Comparison of ENCODE assay signal across 8 mouse cellular contexts in the genomic region with DNA sequence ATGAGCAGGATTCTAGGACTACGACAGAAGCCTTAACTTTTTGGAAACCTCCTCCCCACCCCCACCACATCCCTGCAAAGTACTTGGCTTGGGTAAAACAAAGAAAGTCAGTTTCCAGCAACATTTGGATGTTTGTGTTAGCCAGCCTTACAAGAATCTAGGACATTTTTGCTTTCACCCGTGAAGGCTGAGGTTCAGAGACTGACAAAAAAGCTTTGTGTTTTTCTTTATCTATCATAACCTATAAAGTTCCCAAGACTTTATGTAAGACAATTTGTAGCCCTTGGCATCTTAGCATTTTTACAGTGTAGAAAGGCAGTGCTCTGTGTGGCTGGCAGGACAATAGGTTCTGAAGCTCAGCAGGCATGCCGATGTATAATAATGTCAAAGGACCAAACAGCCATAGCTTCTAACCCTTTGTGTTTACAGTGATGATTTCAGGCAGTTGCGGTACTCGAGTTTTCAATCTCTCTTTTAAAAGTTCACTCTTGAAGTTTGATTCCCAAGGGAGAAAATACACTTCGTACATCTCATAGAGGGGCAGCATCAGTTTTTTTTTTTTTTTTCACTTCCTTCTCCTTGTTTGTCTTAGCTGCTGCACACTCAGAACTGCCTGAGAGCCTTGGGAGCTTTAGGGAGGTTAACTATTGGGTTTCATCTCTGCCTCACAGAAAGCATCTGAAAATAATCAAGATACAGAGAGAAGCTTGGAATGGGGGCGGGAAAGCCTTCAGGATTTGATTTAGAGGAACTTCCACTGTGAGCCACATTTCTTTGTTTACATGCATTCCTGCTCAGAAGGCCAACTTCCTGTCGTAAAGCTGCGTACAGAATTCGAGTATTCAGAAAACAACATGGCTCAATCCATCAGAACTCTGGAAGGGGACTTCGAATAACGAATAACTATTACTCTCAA.
A peak's percentile ranks its signal among the peaks of the same experiment; 100 is the strongest.
DNase-seq lines count a peak whose midpoint lies in the region; ATAC-seq and TF ChIP-seq lines count a peak whose summit lies in the region.

No protein-coding gene starts in this region.

- WGBS in forebrain, embryonic 10.5 days: 62% methylated on average over 12 of the region's 12 CpGs
- WGBS in forebrain, embryonic 14.5 days: 68% methylated on average over 12 of the region's 12 CpGs
- 39% methylated on average over 12 of the region's 12 CpGs for WGBS in hindbrain, embryonic 14.5 days
- WGBS in limb, embryonic 14.5 days: 12% methylated on average over 12 of the region's 12 CpGs

- no peaks in the 10 kb centered on the region for H3K36me3 ChIP-seq in forebrain, embryonic 10.5 days (replicated peaks)
- no peaks in the 10 kb centered on the region for H3K36me3 ChIP-seq in forebrain, embryonic 14.5 days (ENCODE audit: control insufficient read depth, insufficient read depth, low read length)
- H3K36me3 ChIP-seq in hindbrain, embryonic 14.5 days (replicated peaks; ENCODE audit: control insufficient read depth, insufficient read depth): no peaks in the 10 kb centered on the region
- H3K36me3 ChIP-seq in limb, embryonic 14.5 days (ENCODE audit: control insufficient read depth, insufficient read depth, low read length): no peaks in the 10 kb centered on the region

- H3K4me2 ChIP-seq in forebrain, embryonic 14.5 days (ENCODE audit: low read length): no peak overlapping the region
- H3K4me2 ChIP-seq in hindbrain, embryonic 14.5 days (replicated peaks): peak overlapping the region; percentile 15; the same call in 1 of the 2 replicates
- H3K4me2 ChIP-seq in limb, embryonic 14.5 days (replicated peaks; ENCODE audit: low read depth, low read length, severe bottlenecking): peak overlapping the region; percentile 30; the same call in 1 of the 2 replicates

- no peak overlapping the region for H3K4me3 ChIP-seq in forebrain, embryonic 10.5 days
- no peak overlapping the region for H3K4me3 ChIP-seq in forebrain, embryonic 14.5 days (ENCODE audit: low read depth, low read length)
- H3K4me3 ChIP-seq in hindbrain, embryonic 14.5 days (replicated peaks; ENCODE audit: low read length): no peak overlapping the region
- no peak overlapping the region for H3K4me3 ChIP-seq in limb, embryonic 14.5 days (replicated peaks; ENCODE audit: low read length)

- DNase-seq in forebrain, embryonic 10.5 days (ENCODE audit: extremely low spot score, low spot score): no peak
- no peak for DNase-seq in forebrain, embryonic 14.5 days (ENCODE audit: low spot score)
- peak; percentile 41 for DNase-seq in brain, embryonic 14.5 days (ENCODE audit: low read depth)
- no peak for DNase-seq in hindbrain, embryonic 14.5 days (ENCODE audit: low spot score)
- peak; percentile 92 for DNase-seq in limb, embryonic 14.5 days (ENCODE audit: low spot score)
- no peak for DNase-seq in cerebellum, postnatal 14 days
- no peak for DNase-seq in ovary, postnatal 10 days (ENCODE audit: low spot score)
- no peak for DNase-seq in frontal cortex, adult 2 months (ENCODE audit: extremely low spot score in 1 of 2, low spot score in 1 of 2)

- no peaks in the 10 kb centered on the region for H3K9me3 ChIP-seq in forebrain, embryonic 10.5 days
- H3K9me3 ChIP-seq in forebrain, embryonic 14.5 days (replicated peaks; ENCODE audit: control insufficient read depth, low read length): no peaks in the 10 kb centered on the region
- H3K9me3 ChIP-seq in hindbrain, embryonic 14.5 days (ENCODE audit: control insufficient read depth, low read length): no peaks in the 10 kb centered on the region
- H3K9me3 ChIP-seq in limb, embryonic 14.5 days (ENCODE audit: control insufficient read depth, low read length): no peaks in the 10 kb centered on the region

- H3K9ac ChIP-seq in forebrain, embryonic 14.5 days (ENCODE audit: low read length): no peak overlapping the region
- H3K9ac ChIP-seq in hindbrain, embryonic 14.5 days: no peak overlapping the region
- H3K9ac ChIP-seq in limb, embryonic 14.5 days (ENCODE audit: low read depth, low read length, severe bottlenecking): no peak overlapping the region

- TF ChIP-seq POLR2A in brain, embryonic 14.5 days (IDR thresholded peaks at IDR 0.05; ENCODE audit: borderline replicate concordance, extremely low read depth, insufficient read depth, insufficient read length, poor library complexity, severe bottlenecking): no peak
- TF ChIP-seq POLR2A in limb, embryonic 14.5 days (IDR thresholded peaks at IDR 0.05; ENCODE audit: borderline replicate concordance, extremely low read depth, insufficient read depth, insufficient read length): no peak

- no peaks in the 10 kb centered on the region for H3K27me3 ChIP-seq in forebrain, embryonic 10.5 days (ENCODE audit: poor library complexity, severe bottlenecking)
- H3K27me3 ChIP-seq in forebrain, embryonic 14.5 days (replicated peaks; ENCODE audit: control insufficient read depth, insufficient read depth, low read length): no peaks in the 10 kb centered on the region
- H3K27me3 ChIP-seq in hindbrain, embryonic 14.5 days (ENCODE audit: control insufficient read depth, insufficient read depth, low read length): no peaks in the 10 kb centered on the region
- H3K27me3 ChIP-seq in limb, embryonic 14.5 days (ENCODE audit: control insufficient read depth, insufficient read depth, low read length): no peaks in the 10 kb centered on the region

- H3K27ac ChIP-seq in forebrain, embryonic 10.5 days: peak overlapping the region; percentile 72
- H3K27ac ChIP-seq in forebrain, embryonic 14.5 days (ENCODE audit: low read depth, low read length): no peak overlapping the region
- H3K27ac ChIP-seq in hindbrain, embryonic 14.5 days: peak overlapping the region; percentile 47
- H3K27ac ChIP-seq in limb, embryonic 14.5 days (replicated peaks; ENCODE audit: low read depth, low read length): peak overlapping the region; percentile 78

- ATAC-seq in forebrain, embryonic 14.5 days: no peak
- ATAC-seq in hindbrain, embryonic 14.5 days (ENCODE audit: low FRiP score): no peak
- ATAC-seq in limb, embryonic 14.5 days (ENCODE audit: low FRiP score, low read depth): peak; percentile 93

- no peak for TF ChIP-seq CTCF in brain, embryonic 14.5 days (IDR thresholded peaks at IDR 0.05; ENCODE audit: borderline replicate concordance, extremely low read depth, insufficient read depth, insufficient read length)

- H3K4me1 ChIP-seq in forebrain, embryonic 10.5 days: peaks cover 21% of the 10 kb centered on the region
- no peaks in the 10 kb centered on the region for H3K4me1 ChIP-seq in forebrain, embryonic 14.5 days (ENCODE audit: control insufficient read depth, insufficient read depth, low read length)
- H3K4me1 ChIP-seq in hindbrain, embryonic 14.5 days (replicated peaks; ENCODE audit: control insufficient read depth, insufficient read depth, low read length): 0 out of 2 replicates have a peak, but pooled peaks cover 3% of the 10 kb centered on the region
- H3K4me1 ChIP-seq in limb, embryonic 14.5 days (ENCODE audit: control insufficient read depth, insufficient read depth, low read length): peaks cover 22% of the 10 kb centered on the region

Comparison
In these comparisons a context has a peak if more than half of its experiments do, and no peak if none do; other contexts are left out.
1. DNase-seq: peak in brain, embryonic 14.5 days (single experiment) and limb, embryonic 14.5 days (single experiment); none in forebrain, embryonic 10.5 days (single experiment), forebrain, embryonic 14.5 days (single experiment), hindbrain, embryonic 14.5 days (single experiment), cerebellum, postnatal 14 days (0 of 2), ovary, postnatal 10 days (single experiment) and frontal cortex, adult 2 months (0 of 2).